Mouse (Mus musculus) forebrain, embryonic 11.5 days (tissue): ENCODE results near the gene Olfr71. TPM values are rescaled to one million over a fixed set of nuclear protein-coding genes. Genes with fewer than 3 reads are reported as not detected.

Source experiments
- ATAC-seq: fragments of 200-750 bp; cut with Nextera tagmentation; replicated peaks from 2 replicates; pipeline ENCODE4 v1.8.0; 2017; ENCODE audit warnings: moderate TSS enrichment; ENCODE audit not compliant: low FRiP score
- DNase-seq: peaks from one replicate; pipeline ENCODE4 v3.0.0-alpha.2; 2017; ENCODE audit warnings: low spot score
- H3K27ac ChIP-seq: fragments of 300-500 bp; sonication (generic); 2 replicates; pipeline ENCODE4 v1.5.1; 2014; ENCODE audit warnings: low read depth, low read length
- H3K27me3 ChIP-seq: fragments of 300-500 bp; sonication (generic); 2 replicates; pipeline ENCODE4 v1.6.1; 2014; ENCODE audit warnings: mild to moderate bottlenecking, low read length, mixed read lengths; ENCODE audit not compliant: control insufficient read depth, insufficient read depth
- H3K36me3 ChIP-seq: fragments of 300-500 bp; sonication (generic); 2 replicates; pipeline ENCODE4 v1.6.1; 2014; ENCODE audit warnings: mild to moderate bottlenecking, low read length, moderate library complexity, mixed read lengths; ENCODE audit not compliant: control insufficient read depth, insufficient read depth
- H3K4me1 ChIP-seq: fragments of 300-500 bp; sonication (generic); replicated peaks from 2 replicates; pipeline ENCODE4 v1.6.1; 2014; ENCODE audit warnings: low read length, mixed read lengths; ENCODE audit not compliant: control insufficient read depth, insufficient read depth
- H3K4me2 ChIP-seq: fragments of 300-500 bp; sonication (generic); 2 replicates; pipeline ENCODE4 v1.6.1; 2014; ENCODE audit warnings: low read depth, mild to moderate bottlenecking, low read length, moderate library complexity, mixed read lengths; ENCODE audit not compliant: severe bottlenecking
- H3K4me3 ChIP-seq: fragments of 300-500 bp; sonication (generic); 2 replicates; pipeline ENCODE4 v1.5.1; 2014; ENCODE audit warnings: low read depth, low read length
- H3K9ac ChIP-seq: fragments of 300-500 bp; sonication (generic); 2 replicates; pipeline ENCODE4 v1.6.1; 2014; ENCODE audit warnings: low read length
- H3K9me3 ChIP-seq: fragments of 300-500 bp; sonication (generic); 2 replicates; pipeline ENCODE4 v1.6.1; 2016; ENCODE audit warnings: low read length, mixed read lengths; ENCODE audit not compliant: control insufficient read depth
- WGBS: fragments of 180-500 bp; shearing (Covaris S2); extraction: QIAGEN DNeasy Blood & Tissue Kit; methylation state at CpG from one replicate; pipeline ENCODE4 v1.1.7; 2014; 5-methylcytosine and 5-hydroxymethylcytosine counted together
- polyA plus RNA-seq: library from polyadenylated mRNA; unstranded; fragments of >200 nt; fragmentation: Nextera tagmentation; extraction: Ambion mirVana; gene quantifications from 2 replicates; pipeline ENCODE4 v1.2.1, GENCODE M21; 2014

Olfr71 gene
- polyA plus RNA-seq, 1 experiment from 2014 or later: not detected

DNA sequence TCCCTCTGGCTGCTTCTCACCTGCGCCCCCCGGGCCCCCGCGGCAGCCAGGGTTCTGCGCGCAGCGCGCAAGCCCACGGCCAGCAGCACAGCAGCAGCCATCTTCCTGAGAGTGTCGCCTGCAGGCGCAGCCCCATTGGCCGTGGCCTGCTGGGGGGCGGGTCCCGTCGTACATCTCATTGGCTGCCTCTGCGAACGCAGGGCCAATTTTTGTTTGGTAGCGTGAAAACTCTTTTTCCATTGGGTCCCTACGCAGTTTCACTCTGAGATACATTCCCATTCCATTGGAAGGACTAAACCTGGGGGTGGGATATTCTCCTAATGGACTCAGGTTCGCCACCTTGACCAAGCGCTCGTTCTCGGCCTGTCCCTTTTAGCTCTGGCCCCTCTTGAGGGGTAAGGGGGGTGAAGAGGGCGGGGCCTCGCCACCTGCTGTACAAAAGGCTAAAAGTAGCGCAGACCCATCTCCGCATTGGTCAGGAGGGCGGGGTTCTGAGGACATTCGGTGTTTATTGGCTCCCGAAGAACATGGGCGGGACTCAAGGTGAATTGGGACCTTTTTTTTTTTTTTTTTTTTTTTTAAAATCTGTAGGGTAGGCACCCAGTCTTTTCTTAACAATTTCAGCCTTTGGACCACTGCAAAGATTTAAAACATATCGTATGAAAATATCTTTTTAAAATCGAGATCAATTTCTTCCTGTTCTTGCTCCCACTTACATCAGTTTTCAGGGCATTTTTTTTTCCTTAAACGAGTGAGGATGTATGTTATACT, 53.5 kb downstream of the Olfr71 start, which contains the start of gene Hint2:
Gene Hint2, minus strand, starts transcription at position 128 of the 771 bp plus-strand sequence.
- 1% methylated on average over 34 of the region's 34 CpGs for WGBS
- Histone ChIP-seq H3K9ac (peak within 1 kb of the TSS; percentile 82), H3K27me3 (no peaks in the 10 kb centered on the region), H3K27ac (peak within 1 kb of the TSS; percentile 79), H3K4me3 (peak within 1 kb of the TSS; percentile 60), H3K4me1 (peaks cover 4% of the 10 kb centered on the region; the same call in 1 of the 2 replicates), H3K36me3 (no peaks in the 10 kb centered on the region), H3K9me3 (no peaks in the 10 kb centered on the region), H3K4me2 (peak within 1 kb of the TSS; percentile 80)
- DNase-seq (peak; percentile 96), ATAC-seq (peak; percentile 96)

DNA sequence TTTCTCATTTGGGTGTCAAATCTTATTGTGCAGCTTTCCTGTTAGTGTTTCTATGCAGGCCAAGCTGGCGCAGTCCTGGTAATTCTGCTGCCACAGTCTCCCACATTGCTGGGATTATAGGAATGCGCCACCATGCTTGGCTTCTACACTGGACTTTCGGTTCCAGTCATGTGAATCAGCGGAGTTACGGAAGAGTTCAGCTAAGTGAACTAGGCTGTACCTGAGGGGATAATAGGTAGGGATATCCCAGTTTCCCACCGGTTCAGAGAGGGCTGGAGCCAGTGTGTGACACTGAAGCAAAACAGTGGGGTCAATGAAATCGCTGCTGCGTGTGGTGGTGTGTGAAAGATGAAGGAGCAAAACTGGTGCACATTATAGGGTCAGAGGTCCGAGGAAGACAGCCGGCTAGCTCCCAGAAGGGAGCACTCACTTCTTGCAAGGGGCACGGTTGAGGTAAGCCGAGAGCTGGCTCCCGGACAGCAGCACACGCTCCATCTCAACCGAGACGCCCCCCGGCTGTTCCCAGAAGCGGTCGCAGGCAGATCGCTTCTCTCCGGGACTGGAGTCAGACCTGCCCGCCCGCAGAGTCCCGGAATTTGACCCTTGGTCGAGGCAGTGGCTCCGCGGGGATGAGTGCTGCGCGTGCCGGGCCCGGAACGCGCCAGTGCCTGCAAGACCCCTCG, 54.3 kb downstream of the Olfr71 start:
- Histone ChIP-seq H3K27me3 (no peaks in the 10 kb centered on the region), H3K9ac (peak overlapping the region; percentile 82), H3K4me1 (peaks cover 4% of the 10 kb centered on the region; the same call in 1 of the 2 replicates), H3K9me3 (no peaks in the 10 kb centered on the region), H3K4me2 (peak overlapping the region; percentile 80), H3K27ac (peak overlapping the region; percentile 79), H3K36me3 (no peaks in the 10 kb centered on the region), H3K4me3 (peak overlapping the region; percentile 60)
- no peak for DNase-seq
- WGBS: 5% methylated on average over 34 of the region's 34 CpGs
- peak; percentile 37; the same call in 1 of the 2 replicates for ATAC-seq

Other genes starting within 250 kb of the Olfr71 start
- gene Sit1, start 226.5 kb downstream of the Olfr71 start, polyA plus RNA-seq: not detected in 2 replicates
- gene Ccdc107, start 217.4 kb downstream of the Olfr71 start, polyA plus RNA-seq: 50.3 and 54.3 TPM in 2 replicates
- 55.3 and 61.1 TPM in 2 replicates for gene Arhgef39, start 210.6 kb downstream of the Olfr71 start, polyA plus RNA-seq
- gene Car9, start 203.3 kb downstream of the Olfr71 start, polyA plus RNA-seq: 0.52 and 0.87 TPM in 2 replicates
- gene Tpm2, start 186.5 kb downstream of the Olfr71 start, polyA plus RNA-seq: 46.7 and 52.7 TPM in 2 replicates
- gene Creb3, start 147.9 kb downstream of the Olfr71 start, polyA plus RNA-seq: 42.8 and 45.6 TPM in 2 replicates
- 45.9 and 46.7 TPM in 2 replicates for gene Tln1, start 147.6 kb downstream of the Olfr71 start, polyA plus RNA-seq
- 26.0 and 38.7 TPM in 2 replicates for gene Rgp1, start 131.5 kb downstream of the Olfr71 start, polyA plus RNA-seq
- gene Gba2, start 131.4 kb downstream of the Olfr71 start, polyA plus RNA-seq: 31.0 and 32.4 TPM in 2 replicates
- gene Msmp, start 125.8 kb downstream of the Olfr71 start, polyA plus RNA-seq: 1.9 and 2.8 TPM in 2 replicates
- 9.8 and 10.8 TPM in 2 replicates for gene Npr2, start 78.3 kb downstream of the Olfr71 start, polyA plus RNA-seq
- gene Spag8, start 56.7 kb downstream of the Olfr71 start, polyA plus RNA-seq: 1.7 and 2.3 TPM in 2 replicates
- 64.1 and 66.8 TPM in 2 replicates for gene Hint2, start 53.8 kb downstream of the Olfr71 start, polyA plus RNA-seq
- 5.2 and 6.4 TPM in 2 replicates for gene Tmem8b, start 41.3 kb downstream of the Olfr71 start, polyA plus RNA-seq
- gene Fam221b, start 41.1 kb downstream of the Olfr71 start, polyA plus RNA-seq: 2.5 and 2.7 TPM in 2 replicates
- not detected in 2 replicates for gene Olfr70, start 9.4 kb downstream of the Olfr71 start, polyA plus RNA-seq
- not detected in 2 replicates for gene Hrct1, start 16.9 kb upstream of the Olfr71 start, polyA plus RNA-seq
- gene Spaar, start 19.8 kb upstream of the Olfr71 start, polyA plus RNA-seq: not detected in 2 replicates
- not detected in 2 replicates for gene Olfr159, start 60.8 kb upstream of the Olfr71 start, polyA plus RNA-seq
- not detected in 2 replicates for gene Olfr156, start 113.6 kb upstream of the Olfr71 start, polyA plus RNA-seq
- not detected in 2 replicates for gene Olfr157, start 129.9 kb upstream of the Olfr71 start, polyA plus RNA-seq
- gene Olfr155, start 141.3 kb upstream of the Olfr71 start, polyA plus RNA-seq: not detected in 2 replicates
- gene Reck, start 165.3 kb upstream of the Olfr71 start, polyA plus RNA-seq: 11.3 and 11.8 TPM in 2 replicates
- gene Glipr2, start 247.1 kb upstream of the Olfr71 start, polyA plus RNA-seq: 75.5 and 79.1 TPM in 2 replicates